In the genomic region with DNA sequence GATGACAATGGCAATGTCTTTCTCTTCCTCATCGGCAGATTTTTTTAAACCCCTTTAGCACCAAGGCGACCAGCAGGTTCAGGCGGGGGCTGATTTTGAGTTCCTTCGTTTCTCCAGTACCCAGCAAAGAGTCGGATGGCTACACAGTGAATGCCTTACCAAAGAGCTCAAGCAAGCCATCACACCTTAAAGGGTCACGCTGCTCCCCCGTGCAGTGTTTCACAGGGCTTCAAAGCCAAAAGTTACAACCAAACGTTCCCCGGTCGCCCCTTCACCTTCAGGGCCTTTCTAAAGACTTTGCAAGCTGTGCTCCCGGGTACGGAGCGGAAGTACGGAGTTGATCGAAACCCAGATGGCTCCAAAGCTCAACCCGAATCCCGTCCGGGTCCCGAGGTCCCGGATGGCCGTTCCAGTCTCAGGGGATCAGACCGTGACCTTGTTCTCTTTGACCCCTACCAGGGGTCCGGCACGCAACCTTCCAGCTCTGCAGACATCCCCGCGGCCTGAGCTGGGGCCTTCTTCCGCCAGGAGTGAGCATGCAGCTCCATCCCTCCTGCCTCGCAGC, we compare ENCODE assay signal across 8 mouse cellular contexts. TPM values are rescaled to one million over a fixed set of nuclear protein-coding genes. Genes with fewer than 3 reads are reported as not detected.
DNase-seq lines count a peak whose midpoint lies in the region; ATAC-seq and TF ChIP-seq lines count a peak whose summit lies in the region.

No protein-coding gene starts in this region.

- H3K4me3 ChIP-seq in lung, adult 2 months (replicated peaks; ENCODE audit: extremely low read depth, low read depth, low read length), result peak overlapping the region; percentile 95
- peak overlapping the region; percentile 94 for H3K4me3 ChIP-seq in brown adipose tissue, adult 24 weeks (ENCODE audit: insufficient read depth, low read depth, low read length)
- peak overlapping the region; percentile 95 for H3K4me3 ChIP-seq in hindbrain, embryonic 15.5 days
- H3K4me3 ChIP-seq in midbrain, embryonic 12.5 days, result peak overlapping the region; percentile 79

- peak overlapping the region; percentile 95 for H3K9ac ChIP-seq in hindbrain, embryonic 15.5 days
- H3K9ac ChIP-seq in midbrain, embryonic 12.5 days (replicated peaks), result peak overlapping the region; percentile 88

- H3K27ac ChIP-seq in brown adipose tissue, adult 24 weeks (replicated peaks; ENCODE audit: low read depth, low read length), result peak overlapping the region; percentile 100
- peak overlapping the region; percentile 96 for H3K27ac ChIP-seq in hindbrain, embryonic 15.5 days (replicated peaks)
- H3K27ac ChIP-seq in midbrain, embryonic 12.5 days (replicated peaks), result peak overlapping the region; percentile 89

- no peaks in the 10 kb centered on the region for H3K36me3 ChIP-seq in hindbrain, embryonic 15.5 days
- H3K36me3 ChIP-seq in midbrain, embryonic 12.5 days, result peaks cover 26% of the 10 kb centered on the region

- DNase-seq in lung, adult 2 months, result no peak
- DNase-seq in lung, postnatal 14 days, result no peak
- DNase-seq in spleen, postnatal 10 days (ENCODE audit: low spot score in 2 of 2), result no peak
- no peak for DNase-seq in embryo, embryonic 11 days
- DNase-seq in cerebellum, postnatal 14 days, result no peak

- peak overlapping the region; percentile 61 for H3K4me2 ChIP-seq in hindbrain, embryonic 15.5 days
- peak overlapping the region; percentile 70 for H3K4me2 ChIP-seq in midbrain, embryonic 12.5 days (replicated peaks)

- H3K9me3 ChIP-seq in hindbrain, embryonic 15.5 days, result no peaks in the 10 kb centered on the region
- H3K9me3 ChIP-seq in midbrain, embryonic 12.5 days, result no peaks in the 10 kb centered on the region

- peaks cover 9% of the 10 kb centered on the region for H3K4me1 ChIP-seq in lung, adult 2 months (ENCODE audit: control insufficient read depth, insufficient read depth, low read length)
- peaks cover 28% of the 10 kb centered on the region for H3K4me1 ChIP-seq in brown adipose tissue, adult 24 weeks (ENCODE audit: control insufficient read depth, insufficient read depth, insufficient read length, low read length)
- H3K4me1 ChIP-seq in hindbrain, embryonic 15.5 days (replicated peaks), result peaks cover 39% of the 10 kb centered on the region
- peaks cover 31% of the 10 kb centered on the region for H3K4me1 ChIP-seq in midbrain, embryonic 12.5 days

- no peak for TF ChIP-seq CTCF in lung, adult 2 months (IDR thresholded peaks at IDR 0.05; ENCODE audit: insufficient read depth, low read length)

- WGBS in lung, adult 2 months, result under 1% methylated on average over 28 of the region's 28 CpGs
- under 1% methylated on average over 28 of the region's 28 CpGs for WGBS in hindbrain, embryonic 15.5 days
- 0% methylated on average over 28 of the region's 28 CpGs for WGBS in midbrain, embryonic 12.5 days

- no peaks in the 10 kb centered on the region for H3K27me3 ChIP-seq in hindbrain, embryonic 15.5 days
- H3K27me3 ChIP-seq in midbrain, embryonic 12.5 days, result no peaks in the 10 kb centered on the region

- ATAC-seq in hindbrain, embryonic 15.5 days (ENCODE audit: low FRiP score, low read depth), result peak; percentile 71
- no peak; the same call in 1 of the 2 replicates for ATAC-seq in midbrain, embryonic 12.5 days (ENCODE audit: low FRiP score, low read depth)

- no peak for TF ChIP-seq POLR2A in lung, adult 2 months (IDR thresholded peaks at IDR 0.05; ENCODE audit: borderline replicate concordance, extremely low read depth, low read depth, low read length)

RNA-seq across cellular contexts. Expression of a gene that starts 0.5 kb away (rescaled TPM):
- polyA plus RNA-seq in lung, adult 2 months (2012; rRNA removed), result 125 and 180 TPM in 2 replicates
- polyA plus RNA-seq in brown adipose tissue, adult 24 weeks (2012; ENCODE audit: insufficient read depth, insufficient read length, missing spikeins), result 1,471 and 1,656 TPM in 2 replicates
- polyA plus RNA-seq in hindbrain, embryonic 15.5 days (2015; fragmentation: Nextera tagmentation; extraction: Ambion mirVana), result 565 and 586 TPM in 2 replicates
- 455 and 462 TPM in 2 replicates for polyA plus RNA-seq in midbrain, embryonic 12.5 days (2016; fragmentation: Nextera tagmentation; extraction: Ambion mirVana)

RNA-seq across cellular contexts. Expression of a gene that starts 0.6 kb away (rescaled TPM):
- polyA plus RNA-seq in lung, adult 2 months (2012; rRNA removed), result 1.7 TPM in 2 replicates
- polyA plus RNA-seq in brown adipose tissue, adult 24 weeks (2012; ENCODE audit: insufficient read depth, insufficient read length, missing spikeins), result 18.4 and 23.4 TPM in 2 replicates
- polyA plus RNA-seq in hindbrain, embryonic 15.5 days (2015; fragmentation: Nextera tagmentation; extraction: Ambion mirVana), result 27.7 and 29.4 TPM in 2 replicates
- 38.8 and 41.6 TPM in 2 replicates for polyA plus RNA-seq in midbrain, embryonic 12.5 days (2016; fragmentation: Nextera tagmentation; extraction: Ambion mirVana)

RNA-seq across cellular contexts. Expression of a gene that starts 31.4 kb away (rescaled TPM):
- 5.8 and 8.7 TPM in 2 replicates for polyA plus RNA-seq in lung, adult 2 months (2012; rRNA removed)
- 6.9 and 7.3 TPM in 2 replicates for polyA plus RNA-seq in brown adipose tissue, adult 24 weeks (2012; ENCODE audit: insufficient read depth, insufficient read length, missing spikeins)
- polyA plus RNA-seq in hindbrain, embryonic 15.5 days (2015; fragmentation: Nextera tagmentation; extraction: Ambion mirVana), result 12.4 and 13.3 TPM in 2 replicates
- polyA plus RNA-seq in midbrain, embryonic 12.5 days (2016; fragmentation: Nextera tagmentation; extraction: Ambion mirVana), result 17.8 and 18.1 TPM in 2 replicates

RNA-seq across cellular contexts. Expression of a gene that starts 51.4 kb away (rescaled TPM):
- 1.4 and 2.6 TPM in 2 replicates for polyA plus RNA-seq in lung, adult 2 months (2012; rRNA removed)
- 0.44 and 0.58 TPM in 2 replicates for polyA plus RNA-seq in brown adipose tissue, adult 24 weeks (2012; ENCODE audit: insufficient read depth, insufficient read length, missing spikeins)
- polyA plus RNA-seq in hindbrain, embryonic 15.5 days (2015; fragmentation: Nextera tagmentation; extraction: Ambion mirVana), result 3.4 and 6.4 TPM in 2 replicates
- polyA plus RNA-seq in midbrain, embryonic 12.5 days (2016; fragmentation: Nextera tagmentation; extraction: Ambion mirVana), result 0.33 and 0.36 TPM in 2 replicates
